Mouse (Mus musculus) heart, postnatal 10 days (tissue): ENCODE data around the gene Acot8. TPM values are rescaled to one million over a fixed set of nuclear protein-coding genes. Genes with fewer than 3 reads are reported as not detected.

Source experiments
- DNase-seq, 2 experiments: peaks; one replicate each; pipeline ENCODE4 v3.0.0; 2021
- intact Hi-C: fragments of 180-260 bp; cut with DNase I; formaldehyde crosslinking; loops from one replicate; pipeline ENCODE4 v1.15.1; 2025
- total RNA-seq, 2 experiments: library from RNA; stranded (reverse); gene quantifications; 2 replicates each; pipeline ENCODE4 v1.2.3; 2021

Gene Acot8
- total RNA-seq, 2 experiments from 2014 or later: 12.6 to 13.4 TPM

- intact Hi-C loops: no loop called here
- peak; percentile 90 to 95 for DNase-seq
Observed at GRCm38 (mm10) chr2:164785481-164786387, 18.9 kb downstream of the Acot8 start, which contains the start of gene Snx21. Gene Snx21, plus strand, starts transcription at chr2:164785823.

- intact Hi-C loops: no loop called here
Observed at GRCm38 (mm10) chr2:164784869-164785420, 19.7 kb downstream of the Acot8 start.

GRCm38 (mm10) chr2:164783926-164784581 lies 20.6 kb downstream of the Acot8 start:
- no peak for DNase-seq
- intact Hi-C loops: no loop called here

More at GRCm38 (mm10) chr2:164784869-164785420, 19.7 kb downstream of the Acot8 start:
- no peak for DNase-seq

- intact Hi-C loops: no loop called here
- no peak for DNase-seq
Observed at GRCm38 (mm10) chr2:164781876-164782275, 22.8 kb downstream of the Acot8 start.

- DNase-seq: no peak
Observed at GRCm38 (mm10) chr2:164779481-164780086, 25.1 kb downstream of the Acot8 start, which contains the start of gene Tnnc2. Gene Tnnc2, minus strand, starts transcription at chr2:164779967.

GRCm38 (mm10) chr2:164778809-164779208 lies 25.9 kb downstream of the Acot8 start:
- DNase-seq: no peak
- intact Hi-C loops: no loop called here

More at GRCm38 (mm10) chr2:164779481-164780086, 25.1 kb downstream of the Acot8 start, which contains the start of gene Tnnc2:
- intact Hi-C loops: no loop called here

- intact Hi-C loops: no loop called here
- no peak for DNase-seq
Observed at GRCm38 (mm10) chr2:164778015-164778287, 26.7 kb downstream of the Acot8 start.

GRCm38 (mm10) chr2:164777246-164778014 lies 27.3 kb downstream of the Acot8 start:
- intact Hi-C loops: no loop called here
- DNase-seq: no peak

- DNase-seq: no peak
- intact Hi-C loops: no loop called here
Observed at GRCm38 (mm10) chr2:164776801-164777200, 27.9 kb downstream of the Acot8 start.

GRCm38 (mm10) chr2:164776130-164776529 lies 28.6 kb downstream of the Acot8 start:
- intact Hi-C loops: no loop called here
- no peak for DNase-seq

GRCm38 (mm10) chr2:164773989-164774364 lies 30.7 kb downstream of the Acot8 start:
- intact Hi-C loops: no loop called here
- DNase-seq: no peak

- intact Hi-C loops: no loop called here
- DNase-seq: no peak
Observed at GRCm38 (mm10) chr2:164773229-164773988, 31.3 kb downstream of the Acot8 start.

- intact Hi-C loops: no loop called here
- DNase-seq: no peak
Observed at GRCm38 (mm10) chr2:164771123-164771522, 33.6 kb downstream of the Acot8 start.

- intact Hi-C loops: no loop called here
- no peak for DNase-seq
Observed at GRCm38 (mm10) chr2:164770279-164770678, 34.4 kb downstream of the Acot8 start.

- intact Hi-C loops: no loop called here
- DNase-seq: peak; percentile 99 to 100
Observed at GRCm38 (mm10) chr2:164769258-164770037, 35.2 kb downstream of the Acot8 start, which contains the start of gene Ube2c. Gene Ube2c, plus strand, starts transcription at chr2:164769898.

GRCm38 (mm10) chr2:164767812-164768540 lies 36.7 kb downstream of the Acot8 start:
- intact Hi-C loops: loop anchor here (2.0 kb wide), 1 partner anchor 21 kb away; no protein-coding TSS in a partner anchor
- DNase-seq: no peak

- intact Hi-C loops: loop anchor here (2.0 kb wide), 1 partner anchor 19 kb away; no protein-coding TSS in a partner anchor
- no peak for DNase-seq
Observed at GRCm38 (mm10) chr2:164765841-164766240, 38.8 kb downstream of the Acot8 start.

GRCm38 (mm10) chr2:164762593-164762992 lies 42.1 kb downstream of the Acot8 start:
- DNase-seq: no peak
- intact Hi-C loops: no loop called here
